Mouse (Mus musculus): ENCODE results near the gene Eif3k.

GRCm38 (mm10) chr7:28939418-28940183 is 42.1 kb downstream of the Eif3k start:
- no peak for TF ChIP-seq CTCF (conservative IDR thresholded peaks at IDR 0.05; ENCODE audit: insufficient read depth, insufficient read length, low read depth, low read length)
- no peak for TF ChIP-seq POLR2A (IDR thresholded peaks at IDR 0.05; ENCODE audit: low read depth, low read length)

All from kidney, adult 2 months (tissue).